Mouse (Mus musculus) limb, embryonic 11.5 days (tissue): Measurements from ENCODE around the gene Asdurf. TPM values are rescaled to one million over a fixed set of nuclear protein-coding genes. Genes with fewer than 3 reads are reported as not detected.
"Not testable (repeated sequence)": the region's sequence is repeated elsewhere in the genome, so short reads cannot be mapped to it uniquely, and the experiment has no call there.

Experiments
- ATAC-seq: fragments of 200-750 bp; cut with Nextera tagmentation; 2 replicates; pipeline ENCODE4 v1.8.0; 2017; ENCODE audit warnings: low read depth; ENCODE audit not compliant: insufficient number of reproducible peaks, low FRiP score, low TSS enrichment
- DNase-seq: peaks from one replicate; pipeline ENCODE4 v3.0.0-alpha.2; 2015; ENCODE audit warnings: low spot score
- H3K27ac ChIP-seq: fragments of 300-500 bp; sonication (generic); replicated peaks from 2 replicates; pipeline ENCODE4 v1.5.1; 2014; ENCODE audit warnings: low read depth, mild to moderate bottlenecking, low read length
- H3K27me3 ChIP-seq: fragments of 300-500 bp; sonication (generic); 2 replicates; pipeline ENCODE4 v1.6.1; 2014; ENCODE audit warnings: mild to moderate bottlenecking, low read length, mixed read lengths; ENCODE audit not compliant: control insufficient read depth, insufficient read depth
- H3K36me3 ChIP-seq: fragments of 300-500 bp; sonication (generic); 2 replicates; pipeline ENCODE4 v1.6.1; 2014; ENCODE audit warnings: mild to moderate bottlenecking, low read length, moderate library complexity, mixed read lengths; ENCODE audit not compliant: control insufficient read depth, insufficient read depth
- H3K4me1 ChIP-seq: fragments of 300-500 bp; sonication (generic); 2 replicates; pipeline ENCODE4 v1.6.1; 2014; ENCODE audit warnings: low read length, mixed read lengths; ENCODE audit not compliant: control insufficient read depth, insufficient read depth
- H3K4me2 ChIP-seq: fragments of 300-500 bp; sonication (generic); 2 replicates; pipeline ENCODE4 v1.6.1; 2014; ENCODE audit warnings: low read depth, mild to moderate bottlenecking, moderate library complexity; ENCODE audit not compliant: severe bottlenecking
- H3K4me3 ChIP-seq: fragments of 300-500 bp; sonication (generic); 2 replicates; pipeline ENCODE4 v1.5.1; 2014; ENCODE audit warnings: low read depth, low read length
- H3K9ac ChIP-seq: fragments of 300-500 bp; sonication (generic); 2 replicates; pipeline ENCODE4 v1.6.1; 2014; ENCODE audit warnings: mild to moderate bottlenecking, low read length
- H3K9me3 ChIP-seq: fragments of 300-500 bp; sonication (generic); 2 replicates; pipeline ENCODE4 v1.6.1; 2016; ENCODE audit warnings: low read length; ENCODE audit not compliant: control insufficient read depth
- whole genome bisulfite sequencing: fragments of 180-500 bp; shearing (Covaris S2); extraction: QIAGEN DNeasy Blood & Tissue Kit; methylation state at CpG from one replicate; pipeline ENCODE4 v1.1.7; 2014; 5-methylcytosine and 5-hydroxymethylcytosine counted together
- polyA plus RNA-seq: library from polyadenylated mRNA; unstranded; fragments of >200 nt; fragmentation: Nextera tagmentation; extraction: Ambion mirVana; gene quantifications from 2 replicates; pipeline ENCODE4 v1.2.1, GENCODE M21; 2014

The Asdurf gene
- polyA plus RNA-seq: 3.6 and 14.6 TPM in 2 replicates

GRCm38 (mm10) chr1:53352327-53353261 is at the start of gene Asdurf, which contains the start of the genes Gm28551 and Asnsd1:
TSS of gene Asdurf (minus strand) at chr1:53352619.
TSS of gene Gm28551 (minus strand) at chr1:53352667.
TSS of gene Asnsd1 (minus strand) at chr1:53352752.
- WGBS: under 1% methylated on average over 40 of the region's 44 CpGs
- Histone ChIP-seq H3K4me3 (peak within 1 kb of the TSS; percentile 85), H3K9me3 (no peaks in the 10 kb centered on the region), H3K4me2 (peak within 1 kb of the TSS; percentile 37), H3K9ac (peak within 1 kb of the TSS; percentile 91), H3K36me3 (peaks cover 8% of the 10 kb centered on the region; the same call in 1 of the 2 replicates), H3K4me1 (0 out of 2 replicates have a peak, but pooled peaks cover 2% of the 10 kb centered on the region), H3K27ac (0 out of 2 replicates have a peak within 1 kb of the TSS, but pooled peaks have one; percentile 39), H3K27me3 (no peaks in the 10 kb centered on the region)
- DNase-seq (peak; percentile 96), ATAC-seq (peak; percentile 99)

GRCm38 (mm10) chr1:53393936-53394760 is 41.7 kb upstream of the Asdurf start:
- not testable (repeated sequence) for ATAC-seq, H3K9me3 ChIP-seq, H3K36me3 ChIP-seq, H3K27ac ChIP-seq, H3K9ac ChIP-seq, H3K27me3 ChIP-seq, H3K4me1 ChIP-seq, H3K4me3 ChIP-seq
- peak; percentile 46 for DNase-seq
- 38% methylated on average over 21 of the region's 21 CpGs for WGBS
- 0 out of 2 replicates have a peak overlapping the region, but pooled peaks have one; percentile 12 for H3K4me2 ChIP-seq

- Histone ChIP-seq H3K4me1 (no peaks in the 10 kb centered on the region), H3K9me3 (no peaks in the 10 kb centered on the region; the same call in 1 of the 2 replicates), H3K27me3 (no peaks in the 10 kb centered on the region), H3K27ac (no peak overlapping the region), H3K36me3 (no peaks in the 10 kb centered on the region), H3K4me3 (no peak overlapping the region), H3K9ac (no peak overlapping the region), H3K4me2 (no peak overlapping the region)
- ATAC-seq: no peak
- no peak for DNase-seq
- 94% methylated on average over 12 of the region's 14 CpGs for WGBS
Measured at GRCm38 (mm10) chr1:53388762-53389161, 36.3 kb upstream of the Asdurf start.

GRCm38 (mm10) chr1:53384085-53384688 is 31.8 kb upstream of the Asdurf start:
- ATAC-seq: no peak

GRCm38 (mm10) chr1:53377731-53378130 is 25.3 kb upstream of the Asdurf start:
- H3K9me3 ChIP-seq: no peaks in the 10 kb centered on the region
- H3K4me3 ChIP-seq: no peak overlapping the region
- H3K36me3 ChIP-seq: no peaks in the 10 kb centered on the region
- no peaks in the 10 kb centered on the region for H3K27me3 ChIP-seq
- no peaks in the 10 kb centered on the region for H3K4me1 ChIP-seq
- WGBS: 78% methylated on average over 3 of the region's 3 CpGs
- H3K27ac ChIP-seq: no peak overlapping the region
- ATAC-seq (no peak), DNase-seq (no peak)
- no peak overlapping the region for H3K9ac ChIP-seq
- H3K4me2 ChIP-seq: no peak overlapping the region

More at GRCm38 (mm10) chr1:53384085-53384688, 31.8 kb upstream of the Asdurf start:
- no peaks in the 10 kb centered on the region for H3K27me3 ChIP-seq
- DNase-seq: no peak
- H3K9me3 ChIP-seq: no peaks in the 10 kb centered on the region; the same call in 1 of the 2 replicates
- H3K4me2 ChIP-seq: no peak overlapping the region
- H3K4me3 ChIP-seq: no peak overlapping the region
- H3K27ac ChIP-seq: no peak overlapping the region
- WGBS: 75% methylated on average over 6 of the region's 6 CpGs
- no peaks in the 10 kb centered on the region for H3K36me3 ChIP-seq
- no peak overlapping the region for H3K9ac ChIP-seq
- no peaks in the 10 kb centered on the region for H3K4me1 ChIP-seq

- H3K9me3 ChIP-seq, H3K36me3 ChIP-seq, ATAC-seq, H3K9ac ChIP-seq, DNase-seq, H3K27ac ChIP-seq, H3K27me3 ChIP-seq, H3K4me2 ChIP-seq, H3K4me3 ChIP-seq, H3K4me1 ChIP-seq: not testable (repeated sequence)
- WGBS: 91% methylated on average over 2 of the region's 2 CpGs
Measured at GRCm38 (mm10) chr1:53375965-53376364, 23.5 kb upstream of the Asdurf start.

- H3K27ac ChIP-seq: no peak overlapping the region
- no peak overlapping the region for H3K4me3 ChIP-seq
- H3K9me3 ChIP-seq: no peaks in the 10 kb centered on the region
- no peak overlapping the region for H3K9ac ChIP-seq
- no peaks in the 10 kb centered on the region for H3K36me3 ChIP-seq
- ATAC-seq: no peak
- no peaks in the 10 kb centered on the region for H3K27me3 ChIP-seq
- no peaks in the 10 kb centered on the region for H3K4me1 ChIP-seq
- no peak overlapping the region for H3K4me2 ChIP-seq
- DNase-seq: no peak
Measured at GRCm38 (mm10) chr1:53358988-53359387, 6.6 kb upstream of the Asdurf start.

GRCm38 (mm10) chr1:53341071-53341470 is 11.3 kb downstream of the Asdurf start:
- H3K9me3 ChIP-seq: no peaks in the 10 kb centered on the region
- H3K9ac ChIP-seq: no peak overlapping the region
- H3K4me2 ChIP-seq: no peak overlapping the region
- DNase-seq: no peak
- no peaks in the 10 kb centered on the region for H3K27me3 ChIP-seq
- peaks cover 5% of the 10 kb centered on the region for H3K36me3 ChIP-seq
- no peak overlapping the region for H3K27ac ChIP-seq
- WGBS: 96% methylated on average over 2 of the region's 2 CpGs
- H3K4me1 ChIP-seq: no peaks in the 10 kb centered on the region
- ATAC-seq: no peak
- H3K4me3 ChIP-seq: no peak overlapping the region
